Mouse (Mus musculus): ENCODE measurements around the gene H2-M10.2. TPM values are rescaled to one million over a fixed set of nuclear protein-coding genes. Genes with fewer than 3 reads are reported as not detected.
"Not testable (repeated sequence)": the region's sequence is repeated elsewhere in the genome, so short reads cannot be mapped to it uniquely, and the experiment has no call there.

H2-M10.2 gene
- polyA plus RNA-seq, 1 experiment from 2014 or later = not detected

DNA sequence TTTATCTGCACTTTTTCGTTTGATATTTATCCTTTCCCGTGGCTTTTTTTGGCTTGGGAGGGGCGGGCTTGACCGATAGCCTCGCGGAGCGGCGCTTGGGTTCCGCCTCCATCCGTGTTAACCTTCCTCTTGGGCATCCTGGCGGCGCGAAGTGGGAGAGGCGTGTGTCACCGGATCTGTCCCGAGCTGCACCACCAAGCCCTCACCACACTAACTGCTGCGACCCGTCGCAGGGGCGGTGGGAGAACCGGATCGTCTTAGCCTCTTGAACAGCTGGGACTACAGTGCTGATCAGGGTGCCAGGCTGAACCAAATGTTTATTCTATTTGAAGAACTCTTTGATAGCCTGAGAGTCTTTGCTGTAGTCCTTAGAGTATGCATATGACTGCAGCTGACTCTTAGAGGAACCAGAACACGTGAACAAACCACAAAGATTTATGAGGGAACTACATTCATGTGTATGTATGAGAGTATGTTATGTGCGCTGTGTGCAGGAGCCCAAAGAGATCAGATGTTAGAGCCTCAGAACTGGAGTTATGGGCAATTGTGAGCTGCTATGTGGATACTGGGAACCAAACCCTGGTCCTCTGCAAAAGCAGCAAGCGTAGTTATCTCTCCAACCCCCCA, 33.9 kb downstream of the H2-M10.2 start:
- peak overlapping the region; percentile 67 for H3K4me2 ChIP-seq
- peak; percentile 69 for ATAC-seq (ENCODE audit: insufficient read depth)
- H3K9me3 ChIP-seq (ENCODE audit: low read depth, low read length) = no peaks in the 10 kb centered on the region
- peak; percentile 63 for DNase-seq
- H3K27me3 ChIP-seq (ENCODE audit: insufficient read depth, low read length) = peaks cover 13% of the 10 kb centered on the region; the same call in 1 of the 2 replicates
- TF ChIP-seq CTCF (IDR thresholded peaks at IDR 0.05; ENCODE audit: low read depth) = no peak; the same call in 1 of the 2 replicates
- peak overlapping the region; percentile 25 for H3K4me3 ChIP-seq (ENCODE audit: low read depth, low read length)
- 7% methylated on average over 25 of the region's 25 CpGs for WGBS
- peak overlapping the region; percentile 55 for H3K27ac ChIP-seq (ENCODE audit: low read depth)
- H3K36me3 ChIP-seq (ENCODE audit: insufficient read depth) = 0 out of 2 replicates have a peak, but pooled peaks cover 14% of the 10 kb centered on the region
- peak overlapping the region; percentile 23; the same call in 1 of the 2 replicates for H3K9ac ChIP-seq
- 0 out of 2 replicates have a peak, but pooled peaks cover 2% of the 10 kb centered on the region for H3K4me1 ChIP-seq (ENCODE audit: insufficient read depth)

DNA sequence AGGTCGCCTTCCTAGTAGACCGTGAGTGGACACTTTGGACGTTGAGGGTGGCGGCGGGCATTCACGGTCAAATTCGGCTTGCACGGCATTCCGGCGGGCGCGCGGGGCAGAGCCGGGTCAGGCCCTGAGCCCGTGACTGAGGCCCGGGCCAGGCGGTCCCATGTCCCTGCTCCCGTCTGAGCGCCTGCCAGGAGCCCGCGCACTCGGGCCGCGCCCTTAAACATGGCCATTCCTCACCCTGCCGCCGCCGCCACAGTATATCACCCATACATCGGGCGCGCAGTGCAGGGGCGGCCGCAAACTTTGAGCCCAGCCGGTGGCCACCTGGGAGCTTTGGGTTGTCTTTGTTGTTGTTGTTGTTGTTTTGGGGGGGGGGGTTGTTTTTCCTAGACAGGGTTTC, 37.4 kb downstream of the H2-M10.2 start:
- DNase-seq (no peak), ATAC-seq (ENCODE audit: insufficient read depth) (no peak)
- H3K27me3 ChIP-seq (ENCODE audit: insufficient read depth, low read length) = peaks cover 13% of the 10 kb centered on the region; the same call in 1 of the 2 replicates
- 0 out of 2 replicates have a peak overlapping the region, but pooled peaks have one; percentile 3 for H3K4me3 ChIP-seq (ENCODE audit: low read depth, low read length)
- H3K27ac ChIP-seq (ENCODE audit: low read depth) = no peak overlapping the region
- H3K9ac ChIP-seq = no peak overlapping the region
- 24% methylated on average over 33 of the region's 33 CpGs for WGBS
- peak overlapping the region; percentile 43 for H3K4me2 ChIP-seq
- TF ChIP-seq CTCF (IDR thresholded peaks at IDR 0.05; ENCODE audit: low read depth) = no peak
- no peaks in the 10 kb centered on the region for H3K9me3 ChIP-seq (ENCODE audit: low read depth, low read length)
- 0 out of 2 replicates have a peak, but pooled peaks cover 2% of the 10 kb centered on the region for H3K4me1 ChIP-seq (ENCODE audit: insufficient read depth)
- H3K36me3 ChIP-seq (ENCODE audit: insufficient read depth) = no peaks in the 10 kb centered on the region

DNA sequence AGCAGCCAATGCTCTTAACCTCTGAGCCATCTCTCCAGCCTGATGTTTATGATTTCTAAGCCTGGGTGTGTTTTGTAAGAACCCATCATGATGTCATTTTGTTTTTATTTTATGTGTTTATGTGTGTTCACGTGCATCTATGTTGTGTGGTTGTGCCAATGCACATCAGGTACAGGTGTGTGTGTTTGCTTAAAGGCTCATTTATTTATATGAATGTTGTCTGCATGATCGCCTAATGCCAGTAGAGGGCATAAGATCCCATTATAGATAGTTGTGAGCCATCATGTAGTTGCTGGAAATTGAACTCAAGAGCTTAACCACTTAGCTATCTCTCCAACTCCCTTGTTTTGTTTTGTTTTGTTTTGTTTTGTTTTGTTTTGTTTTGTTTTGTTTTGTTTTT, 40.5 kb downstream of the H2-M10.2 start:
- Histone ChIP-seq H3K4me1 (ENCODE audit: insufficient read depth) (no peaks in the 10 kb centered on the region), H3K27me3 (ENCODE audit: insufficient read depth, low read length) (peaks cover 13% of the 10 kb centered on the region; the same call in 1 of the 2 replicates), H3K36me3 (ENCODE audit: insufficient read depth) (no peaks in the 10 kb centered on the region), H3K9ac (no peak overlapping the region), H3K4me3 (ENCODE audit: low read depth, low read length) (no peak overlapping the region), H3K4me2 (no peak overlapping the region), H3K27ac (ENCODE audit: low read depth) (no peak overlapping the region), H3K9me3 (ENCODE audit: low read depth, low read length) (no peaks in the 10 kb centered on the region)
- 75% methylated on average over 2 of the region's 2 CpGs for WGBS
- no peak for DNase-seq
- no peak; the same call in 1 of the 2 replicates for TF ChIP-seq CTCF (IDR thresholded peaks at IDR 0.05; ENCODE audit: low read depth)
- no peak for ATAC-seq (ENCODE audit: insufficient read depth)

DNA sequence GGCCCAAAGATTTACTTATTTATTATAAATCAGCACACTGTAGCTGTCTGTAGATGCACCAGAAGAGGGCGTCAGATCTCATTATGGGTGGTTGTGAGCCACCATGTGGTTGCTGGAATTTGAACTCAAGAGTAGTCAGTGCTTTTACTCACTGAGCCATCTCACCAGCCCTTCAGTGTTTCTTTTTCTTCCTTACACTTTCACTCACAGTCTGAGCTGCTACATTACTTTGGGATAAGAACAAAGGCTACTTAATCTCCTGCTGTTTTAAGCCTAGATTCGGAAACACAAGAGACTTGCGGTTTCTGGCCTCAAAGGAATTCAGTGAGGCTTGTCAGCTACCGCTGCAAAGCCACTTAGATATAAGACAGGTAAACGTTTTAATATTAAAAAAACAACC, 42.3 kb downstream of the H2-M10.2 start:
- H3K27me3 ChIP-seq (ENCODE audit: insufficient read depth, low read length) = peaks cover 5% of the 10 kb centered on the region; the same call in 1 of the 2 replicates
- TF ChIP-seq CTCF (IDR thresholded peaks at IDR 0.05; ENCODE audit: low read depth) = no peak
- no peak overlapping the region for H3K9ac ChIP-seq
- H3K4me3 ChIP-seq (ENCODE audit: low read depth, low read length) = no peak overlapping the region
- ATAC-seq (ENCODE audit: insufficient read depth) (no peak), DNase-seq (no peak)
- H3K4me1 ChIP-seq (ENCODE audit: insufficient read depth) = no peaks in the 10 kb centered on the region
- 34% methylated on average over 5 of the region's 5 CpGs for WGBS
- no peaks in the 10 kb centered on the region for H3K9me3 ChIP-seq (ENCODE audit: low read depth, low read length)
- H3K36me3 ChIP-seq (ENCODE audit: insufficient read depth) = no peaks in the 10 kb centered on the region
- H3K27ac ChIP-seq (ENCODE audit: low read depth) = no peak overlapping the region
- H3K4me2 ChIP-seq = no peak overlapping the region

DNA sequence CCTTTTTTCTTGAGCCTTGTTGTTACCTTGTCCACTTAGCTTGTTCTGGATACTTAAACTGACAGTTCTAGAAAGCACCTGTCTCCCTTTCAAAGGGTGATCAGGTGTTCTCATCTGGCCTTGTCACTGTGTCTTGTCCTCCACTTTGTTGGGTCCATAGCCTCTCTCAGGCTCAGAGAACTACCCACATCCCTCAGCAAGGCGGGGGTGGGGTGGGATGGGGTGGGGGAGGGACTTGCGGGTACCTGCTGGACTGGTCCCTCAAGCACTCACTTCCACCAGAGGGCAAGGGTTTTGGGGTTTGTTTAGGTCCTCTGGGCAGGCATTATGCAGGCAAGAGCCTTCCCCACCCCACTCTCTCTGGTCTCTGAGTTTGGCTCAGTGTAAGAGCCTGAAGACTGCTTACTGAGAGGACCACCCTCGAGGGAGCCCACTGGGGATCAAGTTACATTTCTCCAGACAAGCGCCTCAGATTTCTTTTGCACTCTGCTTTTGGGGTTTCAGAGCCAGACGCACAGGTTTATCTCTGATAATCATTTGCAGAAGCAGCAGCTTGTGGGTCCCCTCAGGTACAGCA, 45.6 kb downstream of the H2-M10.2 start:
- peaks cover 22% of the 10 kb centered on the region for H3K27me3 ChIP-seq (ENCODE audit: insufficient read depth, low read length)
- H3K4me2 ChIP-seq = peak overlapping the region; percentile 5
- peak overlapping the region; percentile 6; the same call in 1 of the 2 replicates for H3K27ac ChIP-seq (ENCODE audit: low read depth)
- peak; percentile 37 for DNase-seq
- peak; percentile 61; the same call in 1 of the 2 replicates for ATAC-seq (ENCODE audit: insufficient read depth)
- no peaks in the 10 kb centered on the region for H3K36me3 ChIP-seq (ENCODE audit: insufficient read depth)
- TF ChIP-seq CTCF (IDR thresholded peaks at IDR 0.05; ENCODE audit: low read depth) = no peak
- no peak overlapping the region for H3K4me3 ChIP-seq (ENCODE audit: low read depth, low read length)
- H3K9me3 ChIP-seq (ENCODE audit: low read depth, low read length) = no peaks in the 10 kb centered on the region
- no peaks in the 10 kb centered on the region for H3K4me1 ChIP-seq (ENCODE audit: insufficient read depth)
- 3% methylated on average over 5 of the region's 5 CpGs for whole genome bisulfite sequencing
- no peak overlapping the region for H3K9ac ChIP-seq

DNA sequence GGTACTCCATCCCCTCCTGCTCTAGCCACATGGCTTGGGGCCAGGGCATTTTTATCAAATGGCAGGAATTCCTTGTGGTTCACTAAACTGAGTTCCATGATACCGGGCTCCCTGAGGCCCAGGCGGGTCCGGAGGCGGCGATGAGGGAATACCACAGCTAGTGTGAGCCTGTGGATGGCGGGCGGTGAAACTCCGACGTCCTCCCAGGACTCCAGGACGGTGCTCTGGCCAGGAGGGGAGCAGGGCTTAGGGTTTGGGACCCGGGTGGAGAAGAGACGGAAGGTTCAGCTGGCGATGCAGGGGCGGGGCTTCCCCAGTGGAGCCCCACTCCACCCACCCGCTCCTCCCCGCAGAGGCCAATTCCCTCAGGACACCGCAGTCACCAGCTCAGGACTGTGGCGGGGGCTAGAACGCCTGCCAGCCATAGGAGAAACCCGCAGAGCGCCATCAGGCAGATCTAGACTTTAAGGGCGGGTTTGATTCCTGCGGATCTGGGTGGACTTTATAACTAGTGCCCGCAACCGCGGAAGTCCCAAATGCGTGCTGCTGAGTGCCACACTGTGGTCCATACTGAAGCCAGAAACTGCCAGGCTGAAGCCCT, 48.9 kb downstream of the H2-M10.2 start:
- 2% methylated on average over 27 of the region's 27 CpGs for WGBS
- DNase-seq (peak; percentile 46), ATAC-seq (ENCODE audit: insufficient read depth) (peak; percentile 67)
- H3K4me3 ChIP-seq (ENCODE audit: low read depth, low read length) = peak overlapping the region; percentile 42
- no peak overlapping the region for H3K27ac ChIP-seq (ENCODE audit: low read depth)
- TF ChIP-seq CTCF (IDR thresholded peaks at IDR 0.05; ENCODE audit: low read depth) = no peak
- H3K27me3 ChIP-seq (ENCODE audit: insufficient read depth, low read length) = peaks cover 22% of the 10 kb centered on the region
- peak overlapping the region; percentile 74 for H3K4me2 ChIP-seq
- no peaks in the 10 kb centered on the region for H3K4me1 ChIP-seq (ENCODE audit: insufficient read depth)
- H3K9ac ChIP-seq = peak overlapping the region; percentile 50
- H3K36me3 ChIP-seq (ENCODE audit: insufficient read depth) = no peaks in the 10 kb centered on the region
- no peaks in the 10 kb centered on the region for H3K9me3 ChIP-seq (ENCODE audit: low read depth, low read length)

DNA sequence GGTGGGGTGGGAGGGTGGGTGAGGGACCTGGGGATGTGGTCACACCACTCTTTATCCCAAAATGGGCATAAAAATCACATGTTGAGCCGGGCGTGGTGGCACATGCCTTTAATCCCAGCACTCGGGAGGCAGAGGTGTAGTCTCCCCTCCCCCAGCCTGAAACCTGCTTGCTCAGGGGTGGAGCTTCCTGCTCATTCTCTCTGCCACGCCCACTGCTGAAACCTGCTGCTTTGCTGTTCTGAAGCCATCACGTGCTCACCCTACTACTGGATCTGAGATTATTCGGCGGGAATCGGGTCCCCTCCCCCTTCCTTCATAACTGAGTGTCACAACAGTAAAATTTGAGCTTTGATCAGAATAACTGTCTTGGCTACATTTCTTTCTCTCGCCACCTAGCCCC, 51.0 kb downstream of the H2-M10.2 start:
- H3K4me3 ChIP-seq (ENCODE audit: low read depth, low read length); DNase-seq; H3K9ac ChIP-seq; ATAC-seq (ENCODE audit: insufficient read depth); H3K4me2 ChIP-seq; H3K36me3 ChIP-seq (ENCODE audit: insufficient read depth); H3K27ac ChIP-seq (ENCODE audit: low read depth); H3K4me1 ChIP-seq (ENCODE audit: insufficient read depth); H3K9me3 ChIP-seq (ENCODE audit: low read depth, low read length): not testable (repeated sequence)
- WGBS = 9% methylated on average over 8 of the region's 9 CpGs
- peaks cover 25% of the 10 kb centered on the region for H3K27me3 ChIP-seq (ENCODE audit: insufficient read depth, low read length)

Other genes starting within 250 kb of the H2-M10.2 start
- gene H2-T22, start 243.7 kb downstream of the H2-M10.2 start, polyA plus RNA-seq (2014; fragmentation: Nextera tagmentation; extraction: Ambion mirVana) = 16.0 and 16.8 TPM in 2 replicates
- not detected in 2 replicates for gene Gm6034, start 243.5 kb downstream of the H2-M10.2 start, polyA plus RNA-seq (2014; fragmentation: Nextera tagmentation; extraction: Ambion mirVana)
- gene Gm11127, start 228.1 kb downstream of the H2-M10.2 start, polyA plus RNA-seq (2014; fragmentation: Nextera tagmentation; extraction: Ambion mirVana) = not detected in 2 replicates
- not detected in 2 replicates for gene Gm19684, start 164.8 kb downstream of the H2-M10.2 start, polyA plus RNA-seq (2014; fragmentation: Nextera tagmentation; extraction: Ambion mirVana)
- not detected in 2 replicates for gene Gm7030, start 157.1 kb downstream of the H2-M10.2 start, polyA plus RNA-seq (2014; fragmentation: Nextera tagmentation; extraction: Ambion mirVana)
- gene Gm8909, start 118.0 kb downstream of the H2-M10.2 start, polyA plus RNA-seq (2014; fragmentation: Nextera tagmentation; extraction: Ambion mirVana) = 44.4 and 51.4 TPM in 2 replicates
- gene H2-T3, start 96.2 kb downstream of the H2-M10.2 start, polyA plus RNA-seq (2014; fragmentation: Nextera tagmentation; extraction: Ambion mirVana) = 1.3 and 1.4 TPM in 2 replicates
- 188 and 195 TPM in 2 replicates for gene Rpp21, start 28.4 kb downstream of the H2-M10.2 start, polyA plus RNA-seq (2014; fragmentation: Nextera tagmentation; extraction: Ambion mirVana)
- gene Trim39, start 14.2 kb downstream of the H2-M10.2 start, polyA plus RNA-seq (2014; fragmentation: Nextera tagmentation; extraction: Ambion mirVana) = 15.8 and 15.9 TPM in 2 replicates
- gene H2-M10.1, start 39.7 kb upstream of the H2-M10.2 start, polyA plus RNA-seq (2014; fragmentation: Nextera tagmentation; extraction: Ambion mirVana) = not detected in 2 replicates
- not detected in 2 replicates for gene H2-M10.3, start 81.9 kb upstream of the H2-M10.2 start, polyA plus RNA-seq (2014; fragmentation: Nextera tagmentation; extraction: Ambion mirVana)
- gene H2-M10.4, start 175.8 kb upstream of the H2-M10.2 start, polyA plus RNA-seq (2014; fragmentation: Nextera tagmentation; extraction: Ambion mirVana) = not detected in 2 replicates

All from lung, embryonic 14.5 days (tissue).